Mouse (Mus musculus): ENCODE data around the gene D6Ertd527e.

DNA sequence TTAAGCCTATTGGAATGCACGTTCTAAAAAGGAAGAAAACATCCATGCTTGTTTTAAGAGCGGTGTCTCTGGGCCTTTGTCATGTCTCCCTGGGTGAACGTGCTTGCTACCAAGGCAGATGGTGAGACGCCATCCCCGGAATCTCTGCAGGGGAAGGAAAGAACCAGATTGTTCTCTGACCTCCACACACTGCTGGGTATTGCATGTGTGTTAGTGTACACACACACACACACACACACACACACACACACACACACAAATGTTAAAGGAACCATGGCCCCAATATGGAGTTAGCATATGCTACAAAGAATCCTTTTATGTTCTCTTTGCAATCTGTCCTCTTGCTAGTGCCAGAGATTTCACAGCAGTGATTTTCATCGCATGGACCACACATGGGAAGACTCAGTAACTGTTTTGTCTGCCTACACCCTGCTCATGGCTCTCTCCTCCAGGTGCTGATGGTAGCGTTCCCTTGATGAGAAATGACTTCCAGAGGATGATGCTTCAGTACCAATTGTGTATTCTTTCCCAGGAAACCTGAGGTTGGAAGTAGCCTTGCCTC, 53.6 kb downstream of the D6Ertd527e start:
- TF ChIP-seq CTCF (IDR thresholded peaks at IDR 0.05; ENCODE audit: borderline replicate concordance, insufficient read depth, low read depth, low read length) (no peak), POLR2A (IDR thresholded peaks at IDR 0.05; ENCODE audit: borderline replicate concordance, insufficient read depth, low read length) (no peak)

All from cerebellum, adult 2 months (tissue).